Mouse (Mus musculus) monocyte, adult 2 months (primary cell): ENCODE measurements around the gene Pde4a.
"Not testable (repeated sequence)": the region's sequence is repeated elsewhere in the genome, so short reads cannot be mapped to it uniquely, and the experiment has no call there.

Source experiments
- DNase-seq, 2 experiments: peaks; one replicate each; pipeline ENCODE4 v3.0.0; 2022; ENCODE audit warnings: low spot score in 2 of 2, low read depth in 1 of 2

The Pde4a gene

DNA sequence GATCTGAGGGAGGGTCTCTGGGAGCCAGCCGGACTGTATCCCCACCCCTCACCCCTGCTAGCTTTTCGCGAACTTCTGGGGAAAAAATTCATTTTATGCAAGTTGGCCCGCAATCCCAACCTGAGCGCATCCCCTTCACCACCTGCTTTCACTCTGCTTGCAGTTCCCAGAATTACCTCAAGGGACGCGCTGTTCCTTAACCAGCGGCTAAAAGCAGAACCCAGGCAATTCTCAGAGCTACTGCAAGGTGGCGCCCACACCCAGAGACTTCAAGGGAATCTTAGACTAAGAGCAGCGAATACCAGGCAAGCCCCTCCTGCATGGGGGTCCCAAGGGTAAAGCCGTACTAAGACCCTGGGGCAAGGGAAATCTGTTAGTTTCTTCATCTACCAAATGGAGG is 75.8 kb downstream of the Pde4a start:
- peak in 1 of 2 experiments; percentile 72 for DNase-seq

DNA sequence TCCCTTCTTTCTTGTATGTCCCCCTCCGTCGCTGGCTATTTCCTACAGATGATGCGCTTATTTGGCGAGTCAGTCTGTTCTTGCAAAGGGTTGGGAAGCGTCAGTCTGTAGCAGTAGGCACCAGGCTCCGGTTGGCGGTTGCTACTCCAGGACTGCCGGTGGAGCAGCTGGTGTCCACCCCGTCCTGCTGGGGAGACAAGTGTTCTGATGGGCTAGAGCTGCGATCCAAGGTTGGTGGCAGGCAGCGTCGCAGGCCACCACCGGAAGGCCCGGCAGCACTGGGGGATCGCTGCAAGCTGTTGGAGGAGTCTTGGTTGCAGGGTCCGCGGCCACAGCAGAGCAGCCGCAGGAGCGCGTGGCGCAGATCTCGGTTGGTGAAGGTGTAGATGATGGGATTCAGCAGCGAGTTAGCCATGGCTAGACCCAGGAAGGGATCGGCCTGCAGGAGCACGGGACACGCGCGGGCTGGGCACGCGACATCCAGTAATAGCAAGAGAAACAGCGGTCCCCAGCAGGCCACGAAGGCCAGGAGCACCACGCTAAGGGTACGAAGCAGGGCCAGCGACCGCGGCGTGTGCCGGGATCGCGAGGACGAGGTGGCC is 78.4 kb downstream of the Pde4a start:
- no peak for DNase-seq

DNA sequence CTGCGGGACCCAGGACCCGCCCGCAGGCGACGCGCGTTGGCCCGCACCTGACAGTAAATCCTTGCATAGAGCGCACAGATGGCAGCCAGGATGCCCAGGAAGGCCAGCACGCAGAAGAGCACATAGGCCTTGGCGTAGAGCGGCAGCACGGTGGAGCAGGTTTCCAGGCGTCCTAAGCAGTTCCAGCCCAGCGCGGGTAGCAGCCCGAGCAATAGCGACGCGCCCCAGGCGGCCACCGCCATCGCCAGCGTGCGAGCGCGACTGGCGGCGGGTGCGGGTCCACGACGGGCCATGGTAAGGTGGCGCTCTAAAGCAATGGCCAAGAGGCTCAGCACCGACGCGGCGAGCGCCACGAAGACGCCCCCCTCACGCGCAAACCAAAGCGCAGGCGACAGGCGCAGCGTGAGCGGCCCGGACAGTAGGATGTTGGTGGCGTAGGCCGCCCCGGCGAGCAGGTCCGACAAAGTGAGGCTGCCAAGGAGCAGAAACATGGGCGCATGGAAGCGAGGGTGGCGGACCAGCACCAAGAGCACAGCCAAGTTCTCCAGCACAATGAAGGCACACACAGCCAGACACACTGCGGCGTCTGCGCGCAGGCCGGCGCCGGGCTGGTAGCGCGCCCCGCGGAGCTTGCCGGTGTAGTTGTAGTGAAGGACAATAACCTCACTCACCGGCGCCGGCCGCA is 79.1 kb downstream of the Pde4a start:
- no peak for DNase-seq

DNA sequence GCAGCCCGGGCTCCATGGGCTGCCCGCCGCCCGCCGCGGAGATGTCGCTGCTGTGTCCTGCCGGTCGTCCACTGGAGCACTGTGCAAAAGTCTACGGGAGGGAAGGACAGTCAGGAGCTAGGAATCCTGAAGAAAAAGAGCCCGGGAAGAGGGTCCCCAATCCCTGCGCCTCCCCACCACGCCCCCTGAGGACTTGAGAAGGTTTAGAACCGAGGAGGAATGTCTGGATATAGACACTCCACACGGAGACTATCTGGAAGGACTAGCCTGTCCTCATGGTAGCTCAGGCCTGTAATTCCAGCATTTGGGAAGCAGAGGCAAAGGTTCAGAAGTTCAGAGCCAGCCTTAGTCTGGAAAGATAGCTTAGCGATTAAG is 79.6 kb downstream of the Pde4a start:
- no peak for DNase-seq

DNA sequence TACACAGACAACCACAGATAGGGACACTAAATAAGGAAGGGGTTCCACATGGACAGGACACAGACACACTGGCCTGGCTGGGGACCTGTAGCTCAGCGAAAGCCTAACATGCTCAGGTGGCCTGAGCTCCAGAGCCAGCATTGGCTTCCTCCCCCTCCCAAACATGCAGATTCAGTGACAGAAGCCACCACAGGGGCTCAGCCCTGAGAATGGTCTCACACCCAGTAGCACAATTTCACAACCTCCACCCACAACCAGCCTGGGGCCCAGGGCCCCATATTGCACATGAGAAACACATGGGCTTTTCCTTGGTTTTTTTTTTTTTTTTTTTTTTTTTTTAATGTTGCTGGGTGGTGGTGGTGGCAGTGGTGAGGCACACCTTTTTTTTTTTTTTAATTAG is 80.8 kb downstream of the Pde4a start:
- no peak for DNase-seq

DNA sequence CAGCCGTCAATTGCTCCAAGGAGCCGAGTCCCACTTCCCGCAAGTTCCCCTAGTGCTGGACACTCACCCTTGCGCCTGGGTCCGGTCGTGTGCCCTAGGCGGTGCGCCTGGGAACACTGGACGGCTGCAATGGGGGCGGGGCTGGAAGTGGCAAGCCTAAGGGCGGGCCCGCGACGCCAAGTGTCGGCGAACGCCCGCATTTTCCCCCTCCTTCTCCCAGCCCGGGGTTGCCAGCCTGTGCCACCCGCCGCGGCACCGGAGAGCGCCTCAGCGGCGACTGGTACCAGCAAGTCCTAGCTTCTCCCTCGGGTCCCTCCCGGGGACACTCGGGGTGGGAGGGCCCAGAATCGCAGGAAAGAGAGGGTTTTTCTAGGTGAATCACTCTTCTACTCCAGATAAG is 82.8 kb downstream of the Pde4a start, which contains the start of gene S1pr5:
TSS of gene S1pr5 (minus strand) at position 118 of the 400 bp plus-strand sequence.
- DNase-seq, result peak in 1 of 2 experiments; percentile 51

DNA sequence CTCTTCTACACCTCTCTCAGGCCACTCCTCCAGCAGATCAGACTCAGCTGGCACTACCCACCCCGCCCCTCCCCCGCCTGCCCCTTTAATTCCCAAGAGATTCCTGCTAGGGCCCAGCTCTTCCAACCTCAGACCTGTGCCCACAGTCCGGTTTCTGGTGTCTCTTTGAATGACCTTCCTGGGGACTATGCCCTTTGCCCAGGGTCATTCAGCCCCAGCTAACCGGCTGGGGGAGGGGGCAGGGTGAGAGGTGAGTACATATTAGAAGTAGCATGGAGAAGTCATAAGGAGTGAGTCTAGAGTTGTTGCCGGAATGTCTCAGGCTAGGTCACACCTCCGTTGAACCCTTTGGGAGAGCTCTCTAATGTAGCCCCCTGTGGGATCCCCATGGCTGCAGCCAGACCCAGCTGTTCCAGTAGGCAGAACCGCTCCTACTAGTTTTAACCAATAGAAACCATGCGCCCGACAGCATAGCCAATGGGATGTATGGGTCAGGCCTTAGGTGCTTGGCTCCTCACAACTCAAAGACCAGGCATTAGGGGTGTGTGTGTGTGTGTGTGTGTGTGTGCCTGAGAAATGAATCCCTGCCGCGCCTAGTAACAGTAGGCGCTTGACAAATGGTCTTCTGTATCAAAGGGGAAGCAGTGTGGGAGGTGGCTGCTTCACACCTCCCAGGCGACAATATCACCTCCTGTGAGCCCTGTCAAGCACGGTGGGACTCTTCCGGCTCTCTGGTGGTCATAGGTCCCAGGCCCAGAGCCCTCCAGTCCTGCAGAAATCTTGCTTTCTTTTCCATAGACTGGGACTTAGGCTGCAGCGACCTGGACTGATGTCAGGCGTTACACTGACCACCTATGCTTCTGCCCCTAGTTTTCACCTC is 84.4 kb downstream of the Pde4a start:
- DNase-seq, result no peak

DNA sequence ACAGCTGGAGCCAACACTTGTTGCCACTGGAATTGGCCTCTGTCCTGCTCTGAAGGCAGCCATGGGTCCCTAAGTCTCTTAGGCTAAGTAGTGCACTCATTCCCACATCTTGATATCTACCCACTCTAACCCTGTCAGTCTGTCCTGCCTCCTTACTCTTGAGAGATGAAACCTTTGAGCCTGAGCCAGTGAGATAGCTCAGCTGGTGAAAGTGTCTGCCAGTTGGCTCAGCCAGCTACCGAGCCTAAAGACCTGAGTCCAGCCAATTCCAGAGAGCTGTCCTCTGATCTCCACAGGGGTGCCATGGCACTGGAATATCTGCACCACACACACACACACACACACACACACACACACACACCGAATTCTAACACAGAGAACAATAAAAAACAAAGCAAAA is 85.0 kb downstream of the Pde4a start:
- DNase-seq, result no peak

DNA sequence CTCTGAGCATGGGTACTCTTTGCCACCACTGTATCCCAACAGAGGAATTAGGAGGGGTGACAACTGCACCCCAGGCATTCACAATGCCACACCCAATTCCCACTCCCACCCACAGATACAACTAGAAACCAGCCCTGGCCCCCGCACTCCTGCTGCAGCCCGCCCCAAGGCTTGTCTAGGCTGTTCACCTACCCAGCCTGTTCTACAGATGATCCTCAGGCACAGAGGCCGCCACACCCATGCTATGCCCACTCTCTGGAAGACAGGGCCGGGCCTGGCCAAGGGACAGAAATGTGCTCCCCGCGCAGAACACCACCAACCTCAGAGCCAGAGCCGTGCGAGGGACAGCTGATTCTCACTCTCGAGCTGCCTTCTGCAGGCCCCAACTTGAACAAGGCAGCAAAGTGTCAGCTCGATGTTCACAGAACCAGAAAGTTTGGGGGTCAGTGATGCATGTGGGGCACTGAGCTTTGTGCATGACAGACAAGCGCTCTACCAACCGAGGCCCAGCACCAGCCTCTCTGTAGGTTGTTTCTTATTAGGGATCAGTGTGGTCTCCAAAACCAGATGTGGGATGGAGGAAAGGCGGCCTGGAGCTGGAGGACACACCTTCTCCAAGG is 85.7 kb downstream of the Pde4a start:
- DNase-seq, result no peak

DNA sequence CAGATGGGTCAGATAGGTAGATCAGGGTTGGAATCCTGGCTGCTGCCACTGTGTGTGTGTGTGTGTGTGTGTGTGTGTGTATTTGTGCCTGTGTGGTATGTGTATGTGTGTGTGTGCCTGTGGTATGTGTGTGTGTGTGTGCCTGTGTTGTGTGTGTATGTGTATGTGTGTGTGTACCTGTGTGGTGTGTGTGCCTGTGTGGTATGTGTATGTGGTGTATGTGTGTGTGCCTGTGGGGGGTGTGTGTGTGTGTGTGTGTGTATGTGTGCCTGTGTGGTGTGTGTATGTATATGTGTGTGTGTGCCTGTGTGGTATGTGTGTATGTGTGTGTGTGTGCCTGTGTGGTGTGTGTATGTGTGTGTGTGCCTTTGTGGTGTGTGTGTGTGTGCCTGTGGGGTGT is 89.2 kb downstream of the Pde4a start:
- DNase-seq, result no peak

DNA sequence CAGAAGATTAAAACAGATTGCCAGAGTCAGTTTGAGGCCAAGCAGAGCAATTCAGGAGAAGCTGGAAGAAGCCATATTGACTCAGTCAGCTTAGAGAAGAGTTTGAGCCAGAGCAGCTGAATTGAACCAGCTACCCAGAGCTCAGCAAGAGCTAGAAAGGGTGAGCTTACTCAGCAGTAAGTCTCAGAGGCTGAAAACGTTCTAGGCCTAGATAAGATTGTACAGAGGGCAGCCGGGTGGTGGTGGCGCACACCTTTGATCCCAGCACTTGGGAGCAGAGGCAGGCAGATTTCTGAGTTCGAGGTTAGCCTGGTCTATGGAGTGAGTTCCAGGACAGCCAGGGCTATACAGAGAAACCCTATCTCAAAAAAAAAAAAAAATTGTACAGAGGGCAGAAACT is 90.8 kb downstream of the Pde4a start:
- not testable (repeated sequence) for DNase-seq

DNA sequence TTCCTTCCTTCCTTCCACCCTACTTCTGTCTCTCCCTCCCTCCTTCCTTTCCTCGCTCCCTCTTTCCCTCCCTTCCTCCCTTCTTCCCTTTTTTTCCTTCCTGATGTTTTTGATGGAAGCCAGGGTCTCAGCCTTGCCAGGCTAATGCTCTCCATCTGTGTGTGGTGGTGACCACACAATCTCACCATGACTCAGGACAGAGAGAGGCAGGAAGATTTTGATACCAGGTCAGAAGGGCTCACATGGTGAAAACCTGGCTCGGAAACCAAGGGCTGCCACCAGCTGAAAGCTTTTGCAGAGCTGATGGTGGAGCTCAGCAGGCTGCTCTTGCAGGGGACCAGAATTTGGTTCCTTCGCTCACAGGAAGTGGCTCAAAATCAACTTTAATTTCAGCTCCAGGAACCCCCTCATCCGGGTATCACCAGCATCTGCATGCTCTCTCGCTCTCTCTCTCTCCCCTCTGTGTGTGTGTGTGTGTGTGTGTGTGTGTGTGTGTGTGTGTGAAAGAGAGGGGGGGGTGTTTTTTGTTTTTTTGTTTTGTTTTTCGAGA is 95.1 kb downstream of the Pde4a start:
- DNase-seq, result no peak

DNA sequence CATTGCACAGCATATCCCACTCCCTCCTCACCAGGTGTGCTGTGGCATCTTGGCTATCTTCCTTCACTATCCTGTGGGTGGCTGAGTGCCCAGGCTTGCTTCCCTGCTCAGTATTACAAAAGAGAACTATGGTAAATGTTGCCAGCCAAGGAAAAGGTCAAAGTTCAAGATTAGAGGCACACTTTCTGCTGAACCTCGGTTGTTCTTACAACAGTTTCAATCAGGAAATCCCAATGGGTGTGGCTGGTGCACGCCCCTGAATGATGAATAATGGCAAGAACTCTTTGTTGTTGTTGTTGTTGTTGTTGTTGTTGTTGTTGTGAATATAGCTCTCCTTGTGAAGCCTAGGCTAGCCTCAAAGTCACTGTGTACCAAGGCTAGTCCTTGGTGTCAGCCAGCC is 96.3 kb downstream of the Pde4a start:
- peak; percentile 46 to 59 for DNase-seq
